Mouse (Mus musculus) heart, embryonic 11.5 days (tissue): ENCODE data around the gene Cacng2. TPM values are rescaled to one million over a fixed set of nuclear protein-coding genes. Genes with fewer than 3 reads are reported as not detected.

ENCODE experiments used
- ATAC-seq: fragments of 200-750 bp; cut with Nextera tagmentation; replicated peaks from 2 replicates; pipeline ENCODE4 v1.8.0; 2017; ENCODE audit warnings: moderate library complexity; ENCODE audit not compliant: insufficient number of reproducible peaks, low FRiP score, low TSS enrichment
- H3K27ac ChIP-seq: fragments of 300-500 bp; sonication (generic); 2 replicates; pipeline ENCODE4 v1.5.1; 2014; ENCODE audit warnings: mild to moderate bottlenecking, low read depth, low read length
- H3K27me3 ChIP-seq: fragments of 300-500 bp; sonication (generic); 2 replicates; pipeline ENCODE4 v1.6.1; 2014; ENCODE audit warnings: mild to moderate bottlenecking, low read length, mixed read lengths; ENCODE audit not compliant: control insufficient read depth, insufficient read depth
- H3K36me3 ChIP-seq: fragments of 300-500 bp; sonication (generic); 2 replicates; pipeline ENCODE4 v1.6.1; 2014; ENCODE audit warnings: mild to moderate bottlenecking, low read length, moderate library complexity, mixed read lengths; ENCODE audit not compliant: control insufficient read depth, insufficient read depth
- H3K4me1 ChIP-seq: fragments of 300-500 bp; sonication (generic); 2 replicates; pipeline ENCODE4 v1.6.1; 2014; ENCODE audit warnings: low read length; ENCODE audit not compliant: control insufficient read depth, insufficient read depth
- H3K4me2 ChIP-seq: fragments of 300-500 bp; sonication (generic); 2 replicates; pipeline ENCODE4 v1.6.1; 2014; ENCODE audit warnings: mild to moderate bottlenecking, moderate library complexity
- H3K4me3 ChIP-seq: fragments of 300-500 bp; sonication (generic); 2 replicates; pipeline ENCODE4 v1.5.1; 2014; ENCODE audit warnings: low read depth, low read length
- H3K9ac ChIP-seq: fragments of 300-500 bp; sonication (generic); 2 replicates; pipeline ENCODE4 v1.6.1; 2014; ENCODE audit warnings: mild to moderate bottlenecking, low read depth, low read length, moderate library complexity
- H3K9me3 ChIP-seq: fragments of 300-500 bp; sonication (generic); replicated peaks from 2 replicates; pipeline ENCODE4 v1.6.1; 2016; ENCODE audit warnings: low read length; ENCODE audit not compliant: control insufficient read depth
- WGBS: fragments of 180-500 bp; shearing (Covaris S2); extraction: QIAGEN DNeasy Blood & Tissue Kit; methylation state at CpG from one replicate; pipeline ENCODE4 v1.1.7; 2014; ENCODE audit not compliant: insufficient replicate concordance; 5-methylcytosine and 5-hydroxymethylcytosine counted together
- polyA plus RNA-seq: library from polyadenylated mRNA; unstranded; fragments of >200 nt; fragmentation: Nextera tagmentation; extraction: Ambion mirVana; gene quantifications from 2 replicates; pipeline ENCODE4 v1.2.1, GENCODE M21; 2014

The Cacng2 gene
- 0.06 and 0.10 TPM in 2 replicates for polyA plus RNA-seq

GRCm38 (mm10) chr15:78119704-78120103, at the start of gene Cacng2:
Gene Cacng2 (minus strand): TSS chr15:78120028.
- Histone ChIP-seq H3K4me2 (peak within 1 kb of the TSS; percentile 57), H3K4me1 (no peaks in the 10 kb centered on the region; the same call in 1 of the 2 replicates), H3K36me3 (no peaks in the 10 kb centered on the region), H3K27me3 (peaks cover 17% of the 10 kb centered on the region), H3K9me3 (no peaks in the 10 kb centered on the region), H3K27ac (no peak within 1 kb of the TSS), H3K9ac (no peak within 1 kb of the TSS), H3K4me3 (peak within 1 kb of the TSS; percentile 23)
- WGBS: under 1% methylated on average over 41 of the region's 42 CpGs
- peak; percentile 87 for ATAC-seq

- H3K27ac ChIP-seq: no peak overlapping the region
- H3K9me3 ChIP-seq: no peaks in the 10 kb centered on the region
- no peaks in the 10 kb centered on the region for H3K36me3 ChIP-seq
- no peaks in the 10 kb centered on the region for H3K27me3 ChIP-seq
- no peak overlapping the region for H3K4me3 ChIP-seq
- H3K9ac ChIP-seq: no peak overlapping the region
- WGBS: 65% methylated on average over 11 of the region's 11 CpGs
- ATAC-seq: no peak
- no peak overlapping the region for H3K4me2 ChIP-seq
- H3K4me1 ChIP-seq: peaks cover 7% of the 10 kb centered on the region; the same call in 1 of the 2 replicates
These were observed 49.7 kb upstream of the Cacng2 start for GRCm38 (mm10) chr15:78169566-78169965.

GRCm38 (mm10) chr15:78165292-78165691, 45.5 kb upstream of the Cacng2 start:
- H3K9me3 ChIP-seq: no peaks in the 10 kb centered on the region
- no peak overlapping the region for H3K4me2 ChIP-seq
- no peaks in the 10 kb centered on the region for H3K4me1 ChIP-seq
- no peaks in the 10 kb centered on the region for H3K27me3 ChIP-seq
- no peak overlapping the region for H3K9ac ChIP-seq
- H3K27ac ChIP-seq: no peak overlapping the region
- 72% methylated on average over 4 of the region's 4 CpGs for WGBS
- ATAC-seq: no peak
- H3K4me3 ChIP-seq: no peak overlapping the region
- no peaks in the 10 kb centered on the region for H3K36me3 ChIP-seq

- WGBS: 81% methylated on average over 11 of the region's 11 CpGs
- no peaks in the 10 kb centered on the region for H3K4me1 ChIP-seq
These were observed 44.6 kb upstream of the Cacng2 start for GRCm38 (mm10) chr15:78164466-78164865.

GRCm38 (mm10) chr15:78161946-78162345, 42.1 kb upstream of the Cacng2 start:
- WGBS: 78% methylated on average over 9 of the region's 9 CpGs
- Histone ChIP-seq H3K9me3 (no peaks in the 10 kb centered on the region), H3K27ac (no peak overlapping the region), H3K36me3 (no peaks in the 10 kb centered on the region), H3K4me3 (no peak overlapping the region), H3K9ac (no peak overlapping the region), H3K27me3 (no peaks in the 10 kb centered on the region; the same call in 1 of the 2 replicates), H3K4me2 (no peak overlapping the region), H3K4me1 (no peaks in the 10 kb centered on the region)
- ATAC-seq: no peak

More at GRCm38 (mm10) chr15:78164466-78164865, 44.6 kb upstream of the Cacng2 start:
- H3K4me3 ChIP-seq: no peak overlapping the region
- no peaks in the 10 kb centered on the region for H3K9me3 ChIP-seq
- no peaks in the 10 kb centered on the region for H3K27me3 ChIP-seq
- no peak overlapping the region for H3K27ac ChIP-seq
- no peaks in the 10 kb centered on the region for H3K36me3 ChIP-seq
- no peak for ATAC-seq
- no peak overlapping the region for H3K9ac ChIP-seq
- H3K4me2 ChIP-seq: no peak overlapping the region

GRCm38 (mm10) chr15:78158335-78158734, 38.5 kb upstream of the Cacng2 start:
- no peak overlapping the region for H3K9ac ChIP-seq
- H3K4me2 ChIP-seq: no peak overlapping the region
- no peak overlapping the region for H3K27ac ChIP-seq
- no peaks in the 10 kb centered on the region; the same call in 1 of the 2 replicates for H3K27me3 ChIP-seq
- 84% methylated on average over 4 of the region's 5 CpGs for WGBS
- no peaks in the 10 kb centered on the region for H3K4me1 ChIP-seq
- H3K36me3 ChIP-seq: no peaks in the 10 kb centered on the region
- no peak for ATAC-seq
- no peaks in the 10 kb centered on the region for H3K9me3 ChIP-seq
- H3K4me3 ChIP-seq: no peak overlapping the region

- Histone ChIP-seq H3K9me3 (no peaks in the 10 kb centered on the region), H3K9ac (no peak overlapping the region), H3K27ac (no peak overlapping the region), H3K4me3 (no peak overlapping the region), H3K27me3 (no peaks in the 10 kb centered on the region; the same call in 1 of the 2 replicates), H3K36me3 (no peaks in the 10 kb centered on the region), H3K4me2 (no peak overlapping the region), H3K4me1 (no peaks in the 10 kb centered on the region)
- WGBS: 68% methylated on average over 4 of the region's 4 CpGs
- no peak for ATAC-seq
These were observed 38.0 kb upstream of the Cacng2 start for GRCm38 (mm10) chr15:78157824-78158223.

GRCm38 (mm10) chr15:78157330-78157729, 37.5 kb upstream of the Cacng2 start:
- Histone ChIP-seq H3K9me3 (no peaks in the 10 kb centered on the region), H3K4me2 (no peak overlapping the region), H3K9ac (no peak overlapping the region), H3K27me3 (no peaks in the 10 kb centered on the region; the same call in 1 of the 2 replicates), H3K4me1 (no peaks in the 10 kb centered on the region), H3K27ac (no peak overlapping the region), H3K4me3 (no peak overlapping the region), H3K36me3 (no peaks in the 10 kb centered on the region)
- WGBS: 78% methylated on average over 8 of the region's 8 CpGs
- no peak for ATAC-seq

GRCm38 (mm10) chr15:78155421-78155820, 35.6 kb upstream of the Cacng2 start:
- H3K27ac ChIP-seq: no peak overlapping the region

More at GRCm38 (mm10) chr15:78155421-78155820, 35.6 kb upstream of the Cacng2 start:
- Histone ChIP-seq H3K9me3 (no peaks in the 10 kb centered on the region), H3K27me3 (no peaks in the 10 kb centered on the region; the same call in 1 of the 2 replicates), H3K9ac (no peak overlapping the region), H3K4me1 (no peaks in the 10 kb centered on the region), H3K4me2 (no peak overlapping the region), H3K36me3 (no peaks in the 10 kb centered on the region), H3K4me3 (no peak overlapping the region)
- WGBS: 76% methylated on average over 6 of the region's 6 CpGs
- ATAC-seq: no peak
